Mouse (Mus musculus) heart, postnatal 0 days (tissue): ENCODE results near the gene Pik3cb. TPM values are rescaled to one million over a fixed set of nuclear protein-coding genes. Genes with fewer than 3 reads are reported as not detected.

Experiments
- ATAC-seq: fragments of 200-750 bp; cut with Nextera tagmentation; 2 replicates; pipeline ENCODE4 v1.8.0; 2017; ENCODE audit warnings: low read depth, moderate number of reproducible peaks, moderate library complexity; ENCODE audit not compliant: insufficient read depth
- DNase-seq: peaks from one replicate; pipeline ENCODE4 v3.0.0-alpha.2; 2016; ENCODE audit warnings: low spot score
- H3K27ac ChIP-seq: fragments of 300-500 bp; sonication (generic); 2 replicates; pipeline ENCODE4 v1.5.1; 2014; ENCODE audit warnings: low read depth, mild to moderate bottlenecking
- H3K27me3 ChIP-seq: fragments of 300-500 bp; sonication (generic); 2 replicates; pipeline ENCODE4 v1.6.1; 2014; ENCODE audit warnings: low read length, mixed read lengths; ENCODE audit not compliant: control insufficient read depth, insufficient read depth
- H3K36me3 ChIP-seq: fragments of 300-500 bp; sonication (generic); replicated peaks from 2 replicates; pipeline ENCODE4 v1.6.1; 2014; ENCODE audit warnings: low read length, mixed read lengths; ENCODE audit not compliant: control insufficient read depth, insufficient read depth
- H3K4me1 ChIP-seq: fragments of 300-500 bp; sonication (generic); 2 replicates; pipeline ENCODE4 v1.6.1; 2014; ENCODE audit warnings: antibody characterized with exemption; ENCODE audit not compliant: control insufficient read depth, insufficient read depth
- H3K4me2 ChIP-seq: fragments of 300-500 bp; sonication (generic); 2 replicates; pipeline ENCODE4 v1.6.1; 2014; ENCODE audit warnings: low read depth, mild to moderate bottlenecking, low read length, moderate library complexity
- H3K4me3 ChIP-seq: fragments of 300-500 bp; sonication (generic); 2 replicates; pipeline ENCODE4 v1.5.1; 2014; ENCODE audit warnings: low read depth, low read length
- H3K9ac ChIP-seq: fragments of 300-500 bp; sonication (generic); replicated peaks from 2 replicates; pipeline ENCODE4 v1.6.1; 2014; ENCODE audit warnings: low read depth, low read length, mixed read lengths
- H3K9me3 ChIP-seq: fragments of 300-500 bp; sonication (generic); replicated peaks from 2 replicates; pipeline ENCODE4 v1.6.1; 2016; ENCODE audit warnings: low read length; ENCODE audit not compliant: control insufficient read depth
- CTCF ChIP-seq: IDR thresholded peaks from 2 replicates; pipeline ENCODE4 v1.5.1; 2016; ENCODE audit warnings: antibody characterized with exemption, control low read depth, low read depth
- EP300 ChIP-seq: IDR thresholded peaks from 2 replicates; pipeline ENCODE4 v1.6.1; 2016; ENCODE audit warnings: antibody characterized with exemption, low read depth
- WGBS: fragments of 180-500 bp; shearing (Covaris S2); extraction: QIAGEN DNeasy Blood & Tissue Kit; methylation state at CpG from one replicate; pipeline ENCODE4 v1.1.7; 2014; 5-methylcytosine and 5-hydroxymethylcytosine counted together
- polyA plus RNA-seq: library from polyadenylated mRNA; unstranded; fragments of >200 nt; fragmentation: Nextera tagmentation; extraction: Ambion mirVana; gene quantifications from 2 replicates; pipeline ENCODE4 v1.2.1, GENCODE M21; 2015
- total RNA-seq: library from RNA; depleted of rRNA; stranded (reverse); fragments of >200 nt; gene quantifications from 2 replicates; pipeline ENCODE4 v1.2.3, GENCODE M21; 2014; ENCODE audit warnings: low replicate concordance; rRNA removed

Pik3cb gene
- total and polyA plus RNA-seq, 2 experiments from 2014 or later, result 1.7 to 2.1 TPM

DNA sequence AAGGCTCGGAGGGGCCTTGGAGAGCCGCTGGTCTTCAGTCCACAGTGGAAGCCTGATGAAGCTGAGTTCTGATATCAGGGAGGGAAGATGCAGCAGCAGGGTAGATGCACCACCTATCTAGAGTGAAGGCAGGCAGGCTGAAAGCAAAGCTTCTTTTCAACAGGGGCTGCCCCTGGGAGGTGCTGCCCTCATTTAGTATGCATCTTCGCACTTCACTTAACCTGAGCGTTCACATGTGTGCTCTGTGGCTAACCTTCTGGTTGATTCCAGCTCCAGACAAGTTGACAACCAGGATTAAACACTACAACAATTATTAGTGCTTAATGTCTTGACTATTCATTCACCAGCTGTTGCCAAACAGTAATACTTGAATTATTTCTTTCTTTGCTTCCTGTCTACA, 146.3 kb downstream of the Pik3cb start:
- WGBS, result 91% methylated on average over 4 of the region's 4 CpGs
- ATAC-seq, result no peak
- Histone ChIP-seq H3K4me2 (no peak overlapping the region), H3K4me1 (no peaks in the 10 kb centered on the region), H3K9ac (no peak overlapping the region), H3K4me3 (no peak overlapping the region), H3K27ac (no peak overlapping the region), H3K27me3 (no peaks in the 10 kb centered on the region), H3K9me3 (no peaks in the 10 kb centered on the region), H3K36me3 (peaks cover 12% of the 10 kb centered on the region; the same call in 1 of the 2 replicates)
- TF ChIP-seq EP300, result no peak
- TF ChIP-seq CTCF, result no peak
- no peak for DNase-seq

DNA sequence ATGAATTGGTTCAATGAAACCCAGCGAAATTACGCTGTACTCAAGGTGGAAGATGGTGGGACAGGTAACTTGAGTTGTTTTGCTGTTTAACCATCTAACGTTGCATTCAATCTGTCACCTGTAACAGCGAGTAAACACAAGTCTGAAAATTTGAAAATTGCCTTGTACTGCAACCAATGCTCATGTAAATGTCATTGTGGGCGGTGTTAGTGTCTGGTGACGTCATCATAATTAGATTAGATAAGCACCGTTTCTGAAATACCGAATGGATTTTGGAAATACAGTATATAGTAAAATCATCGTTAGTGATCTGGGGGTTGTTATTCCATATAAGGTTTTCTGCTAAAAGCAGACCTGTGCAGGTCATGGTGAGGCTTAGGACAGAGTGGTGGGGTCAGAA, 153.3 kb downstream of the Pik3cb start:
- H3K4me3 ChIP-seq, result peak overlapping the region; percentile 79
- H3K36me3 ChIP-seq, result no peaks in the 10 kb centered on the region
- no peaks in the 10 kb centered on the region for H3K9me3 ChIP-seq
- peak overlapping the region; percentile 97 for H3K4me2 ChIP-seq
- H3K27me3 ChIP-seq, result peaks cover 11% of the 10 kb centered on the region; the same call in 1 of the 2 replicates
- ATAC-seq (no peak), DNase-seq (no peak)
- TF ChIP-seq CTCF (no peak), EP300 (no peak)
- 40% methylated on average over 9 of the region's 9 CpGs for WGBS
- H3K4me1 ChIP-seq, result peaks cover 6% of the 10 kb centered on the region; the same call in 1 of the 2 replicates
- no peak overlapping the region for H3K27ac ChIP-seq
- peak overlapping the region; percentile 63 for H3K9ac ChIP-seq

Other genes starting within 250 kb of the Pik3cb start
- gene 7420426K07Rik, start 237.5 kb downstream of the Pik3cb start, total RNA-seq, result not detected in 2 replicates
- gene 7420426K07Rik, start 237.5 kb downstream of the Pik3cb start, polyA plus RNA-seq, result not detected in 2 replicates
- not detected in 2 replicates for gene Foxl2, start 185.3 kb downstream of the Pik3cb start, total RNA-seq
- gene Foxl2, start 185.3 kb downstream of the Pik3cb start, polyA plus RNA-seq, result not detected in 2 replicates
- gene Faim, start 154.2 kb downstream of the Pik3cb start, total RNA-seq, result 4.7 and 6.3 TPM in 2 replicates
- gene Faim, start 154.2 kb downstream of the Pik3cb start, polyA plus RNA-seq, result 24.3 and 25.3 TPM in 2 replicates
- gene Gm1123, start 104.9 kb downstream of the Pik3cb start, total RNA-seq, result not detected in 2 replicates
- 0.07 TPM in 2 replicates for gene Gm1123, start 104.9 kb downstream of the Pik3cb start, polyA plus RNA-seq
- gene Faiml, start 96.6 kb upstream of the Pik3cb start, total RNA-seq, result not detected in 2 replicates
- gene Faiml, start 96.6 kb upstream of the Pik3cb start, polyA plus RNA-seq, result not detected in 2 replicates
- 9.2 and 68.0 TPM in 2 replicates for gene Cep70, start 102.7 kb upstream of the Pik3cb start, total RNA-seq
- gene Cep70, start 102.7 kb upstream of the Pik3cb start, polyA plus RNA-seq, result 15.5 and 16.1 TPM in 2 replicates
- gene Esyt3, start 217.9 kb upstream of the Pik3cb start, total RNA-seq, result 0.04 and 0.12 TPM in 2 replicates
- gene Esyt3, start 217.9 kb upstream of the Pik3cb start, polyA plus RNA-seq, result 0.16 and 0.21 TPM in 2 replicates